Comparison of ENCODE assay signal across 10 mouse cellular contexts in genomic region chr10:5195288-5195687, GRCm38 (mm10).
DNase-seq lines count a peak whose midpoint lies in the region; ATAC-seq lines count a peak whose summit lies in the region.
"Had no signal": no experiment of that assay in that cellular context is flagged by ENCODE, and none has a peak within 500 bp of the region (broad histone marks: within the 10 kb centered on the region; RNA-seq: fewer than 3 reads in every experiment).

No protein-coding gene starts in this region.

- H3K9me3 ChIP-seq in embryonic facial prominence, embryonic 13.5 days, result no peaks in the 10 kb centered on the region
- no peaks in the 10 kb centered on the region for H3K9me3 ChIP-seq in embryonic facial prominence, embryonic 10.5 days
- no peaks in the 10 kb centered on the region for H3K9me3 ChIP-seq in limb, embryonic 12.5 days
- no peaks in the 10 kb centered on the region for H3K9me3 ChIP-seq in limb, embryonic 10.5 days (replicated peaks)
- no peaks in the 10 kb centered on the region for H3K9me3 ChIP-seq in hindbrain, embryonic 16.5 days (ENCODE audit: control insufficient read depth, low read length)
- H3K9me3 ChIP-seq in neural tube, embryonic 13.5 days, result no peaks in the 10 kb centered on the region
- H3K9me3 ChIP-seq: limb, embryonic 13.5 days; neural tube, embryonic 12.5 days had no signal

- peak overlapping the region; percentile 61 for H3K4me2 ChIP-seq in embryonic facial prominence, embryonic 13.5 days
- H3K4me2 ChIP-seq in limb, embryonic 12.5 days, result peak overlapping the region; percentile 65; the same call in 1 of the 2 replicates
- peak overlapping the region; percentile 87; the same call in 1 of the 2 replicates for H3K4me2 ChIP-seq in hindbrain, embryonic 16.5 days (ENCODE audit: low read length)
- H3K4me2 ChIP-seq in neural tube, embryonic 13.5 days, result peak overlapping the region; percentile 72

- 65% methylated on average over 5 of the region's 5 CpGs for WGBS in embryonic facial prominence, embryonic 13.5 days
- 70% methylated on average over 5 of the region's 5 CpGs for WGBS in embryonic facial prominence, embryonic 10.5 days
- WGBS in limb, embryonic 12.5 days, result 68% methylated on average over 5 of the region's 5 CpGs
- 77% methylated on average over 5 of the region's 5 CpGs for WGBS in limb, embryonic 10.5 days
- WGBS in hindbrain, embryonic 16.5 days, result 73% methylated on average over 5 of the region's 5 CpGs
- 76% methylated on average over 5 of the region's 5 CpGs for WGBS in neural tube, embryonic 13.5 days

- ATAC-seq in embryonic facial prominence, embryonic 13.5 days (ENCODE audit: insufficient number of reproducible peaks, insufficient read depth, low FRiP score, low TSS enrichment, low read depth), result no peak
- no peak; the same call in 1 of the 2 replicates for ATAC-seq in limb, embryonic 12.5 days (ENCODE audit: insufficient number of reproducible peaks, insufficient read depth, low FRiP score, low TSS enrichment, low read depth)
- ATAC-seq in hindbrain, embryonic 16.5 days, result no peak
- no peak for ATAC-seq in neural tube, embryonic 13.5 days (ENCODE audit: low read depth)
- ATAC-seq in CD4-positive, CD25-positive, alpha-beta regulatory T cell, adult 4 months, result no peak

- peaks cover 6% of the 10 kb centered on the region; the same call in 1 of the 2 replicates for H3K36me3 ChIP-seq in embryonic facial prominence, embryonic 13.5 days
- H3K36me3 ChIP-seq in embryonic facial prominence, embryonic 10.5 days (replicated peaks), result no peaks in the 10 kb centered on the region
- no peaks in the 10 kb centered on the region for H3K36me3 ChIP-seq in limb, embryonic 12.5 days
- H3K36me3 ChIP-seq in limb, embryonic 10.5 days, result no peaks in the 10 kb centered on the region
- H3K36me3 ChIP-seq in hindbrain, embryonic 16.5 days (ENCODE audit: control insufficient read depth, insufficient read depth, low read length), result no peaks in the 10 kb centered on the region
- H3K36me3 ChIP-seq in neural tube, embryonic 13.5 days, result 0 out of 2 replicates have a peak, but pooled peaks cover 3% of the 10 kb centered on the region
- H3K36me3 ChIP-seq: limb, embryonic 13.5 days; neural tube, embryonic 12.5 days had no signal

- H3K9ac ChIP-seq in embryonic facial prominence, embryonic 13.5 days, result no peak overlapping the region
- no peak overlapping the region for H3K9ac ChIP-seq in limb, embryonic 12.5 days (replicated peaks)
- no peak overlapping the region for H3K9ac ChIP-seq in hindbrain, embryonic 16.5 days (ENCODE audit: low read depth, low read length)
- no peak overlapping the region for H3K9ac ChIP-seq in neural tube, embryonic 13.5 days

- no peak overlapping the region for H3K27ac ChIP-seq in embryonic facial prominence, embryonic 13.5 days
- H3K27ac ChIP-seq in embryonic facial prominence, embryonic 10.5 days (replicated peaks), result no peak overlapping the region
- no peak overlapping the region for H3K27ac ChIP-seq in limb, embryonic 12.5 days
- no peak overlapping the region for H3K27ac ChIP-seq in limb, embryonic 10.5 days
- no peak overlapping the region for H3K27ac ChIP-seq in hindbrain, embryonic 16.5 days (ENCODE audit: low read depth, low read length)
- no peak overlapping the region for H3K27ac ChIP-seq in neural tube, embryonic 13.5 days (replicated peaks)

- H3K4me3 ChIP-seq in embryonic facial prominence, embryonic 13.5 days, result no peak overlapping the region
- H3K4me3 ChIP-seq in embryonic facial prominence, embryonic 10.5 days, result no peak overlapping the region
- H3K4me3 ChIP-seq in limb, embryonic 12.5 days (replicated peaks), result no peak overlapping the region
- H3K4me3 ChIP-seq in limb, embryonic 10.5 days, result no peak overlapping the region
- no peak overlapping the region for H3K4me3 ChIP-seq in hindbrain, embryonic 16.5 days (ENCODE audit: low read length)
- no peak overlapping the region for H3K4me3 ChIP-seq in neural tube, embryonic 13.5 days

- peaks cover 12% of the 10 kb centered on the region for H3K4me1 ChIP-seq in embryonic facial prominence, embryonic 13.5 days
- H3K4me1 ChIP-seq in embryonic facial prominence, embryonic 10.5 days, result peaks cover 13% of the 10 kb centered on the region
- H3K4me1 ChIP-seq in limb, embryonic 12.5 days (replicated peaks), result peaks cover 3% of the 10 kb centered on the region; the same call in 1 of the 2 replicates
- peaks cover 12% of the 10 kb centered on the region; the same call in 1 of the 2 replicates for H3K4me1 ChIP-seq in limb, embryonic 10.5 days
- peaks cover 2% of the 10 kb centered on the region; the same call in 1 of the 2 replicates for H3K4me1 ChIP-seq in hindbrain, embryonic 16.5 days (ENCODE audit: control insufficient read depth, insufficient read depth, low read depth, low read length)
- peaks cover 19% of the 10 kb centered on the region for H3K4me1 ChIP-seq in neural tube, embryonic 13.5 days (replicated peaks)
- H3K4me1 ChIP-seq: neural tube, embryonic 12.5 days had no signal

- no peak for DNase-seq in embryonic facial prominence, embryonic 10.5 days (ENCODE audit: low spot score)
- DNase-seq in limb, embryonic 10.5 days (ENCODE audit: low spot score), result no peak
- no peak for DNase-seq in retina, postnatal 1 day

- H3K27me3 ChIP-seq in embryonic facial prominence, embryonic 13.5 days, result no peaks in the 10 kb centered on the region
- H3K27me3 ChIP-seq in embryonic facial prominence, embryonic 10.5 days (replicated peaks; ENCODE audit: low read depth, poor library complexity, severe bottlenecking), result no peaks in the 10 kb centered on the region
- no peaks in the 10 kb centered on the region for H3K27me3 ChIP-seq in limb, embryonic 12.5 days
- no peaks in the 10 kb centered on the region for H3K27me3 ChIP-seq in limb, embryonic 10.5 days (ENCODE audit: low read depth, poor library complexity, severe bottlenecking)
- no peaks in the 10 kb centered on the region for H3K27me3 ChIP-seq in hindbrain, embryonic 16.5 days (replicated peaks; ENCODE audit: control insufficient read depth, insufficient read depth, low read length)
- H3K27me3 ChIP-seq in neural tube, embryonic 13.5 days, result no peaks in the 10 kb centered on the region
- H3K27me3 ChIP-seq: limb, embryonic 13.5 days; neural tube, embryonic 12.5 days had no signal
